Mouse (Mus musculus) liver, adult 2 months (tissue): ENCODE results near the gene Nrip2.

Experiments
- CTCF ChIP-seq: fragments of 200-500 bp; IDR thresholded peaks from 2 replicates; pipeline ENCODE4 v1.5.1; 2011; ENCODE audit warnings: low read depth, low read length, control low read depth
- POLR2A ChIP-seq: fragments of 200-500 bp; IDR thresholded peaks from 2 replicates; pipeline ENCODE4 v1.6.1; 2011; ENCODE audit warnings: low read length, control low read depth; ENCODE audit not compliant: insufficient read depth; ENCODE audit errors: extremely low read depth

DNA sequence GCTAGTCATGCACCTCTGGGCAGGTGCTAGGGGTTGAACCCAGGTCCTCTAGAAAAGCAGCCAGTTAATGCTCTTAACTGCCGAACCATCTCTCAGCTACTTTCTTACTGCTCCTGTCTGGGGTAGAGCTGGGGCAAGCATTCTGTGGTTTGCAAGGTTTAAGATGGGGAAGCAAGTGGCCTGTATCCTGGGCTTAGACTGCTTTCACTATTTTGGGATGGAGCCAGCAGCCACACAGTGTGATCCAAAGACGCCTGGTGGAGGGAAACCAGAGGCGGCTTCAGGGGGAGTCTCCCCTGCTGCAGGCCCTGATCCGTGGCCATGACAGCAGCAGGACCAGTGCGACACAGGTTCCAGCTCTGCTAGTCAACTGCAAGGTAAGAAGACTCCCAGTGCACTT, 5.6 kb downstream of the Nrip2 start:
- TF ChIP-seq CTCF, result no peak
- TF ChIP-seq POLR2A, result no peak
